Mouse (Mus musculus) kidney, adult 2 months (tissue): ENCODE data around the gene Sh3rf1.

Experiments
- CTCF ChIP-seq: fragments of 200-500 bp; conservative IDR thresholded peaks from 2 replicates; pipeline ENCODE4 v1.5.1; 2011; ENCODE audit warnings: low read depth, mild to moderate bottlenecking, control low read depth, low read length, moderate library complexity, mixed read lengths; ENCODE audit not compliant: insufficient read depth, insufficient read length
- POLR2A ChIP-seq: fragments of 200-500 bp; IDR thresholded peaks from one replicate; pipeline ENCODE4 v1.6.1; 2011; ENCODE audit warnings: low read depth, low read length, control low read depth

DNA sequence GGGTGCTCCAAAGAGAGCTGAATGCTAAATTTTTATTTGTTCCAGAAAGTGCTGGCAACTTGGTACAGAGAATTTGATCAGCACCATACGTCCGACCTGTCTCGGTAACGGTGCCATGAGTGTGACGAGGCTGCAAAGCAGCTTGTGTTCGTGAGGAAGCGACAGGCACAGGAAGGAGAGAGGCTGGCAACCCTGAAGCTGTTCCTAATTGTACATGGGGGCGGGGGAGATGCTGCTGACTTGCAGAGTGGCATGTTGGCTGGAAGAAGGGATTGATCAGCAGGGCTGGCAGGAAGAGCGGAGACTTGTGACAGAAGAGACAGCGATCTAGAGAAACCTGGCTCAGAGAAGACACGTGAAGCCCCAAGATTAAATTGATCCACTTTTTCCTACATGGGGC, 197.9 kb downstream of the Sh3rf1 start:
- TF ChIP-seq POLR2A (no peak), CTCF (no peak)
